In the genomic region with DNA sequence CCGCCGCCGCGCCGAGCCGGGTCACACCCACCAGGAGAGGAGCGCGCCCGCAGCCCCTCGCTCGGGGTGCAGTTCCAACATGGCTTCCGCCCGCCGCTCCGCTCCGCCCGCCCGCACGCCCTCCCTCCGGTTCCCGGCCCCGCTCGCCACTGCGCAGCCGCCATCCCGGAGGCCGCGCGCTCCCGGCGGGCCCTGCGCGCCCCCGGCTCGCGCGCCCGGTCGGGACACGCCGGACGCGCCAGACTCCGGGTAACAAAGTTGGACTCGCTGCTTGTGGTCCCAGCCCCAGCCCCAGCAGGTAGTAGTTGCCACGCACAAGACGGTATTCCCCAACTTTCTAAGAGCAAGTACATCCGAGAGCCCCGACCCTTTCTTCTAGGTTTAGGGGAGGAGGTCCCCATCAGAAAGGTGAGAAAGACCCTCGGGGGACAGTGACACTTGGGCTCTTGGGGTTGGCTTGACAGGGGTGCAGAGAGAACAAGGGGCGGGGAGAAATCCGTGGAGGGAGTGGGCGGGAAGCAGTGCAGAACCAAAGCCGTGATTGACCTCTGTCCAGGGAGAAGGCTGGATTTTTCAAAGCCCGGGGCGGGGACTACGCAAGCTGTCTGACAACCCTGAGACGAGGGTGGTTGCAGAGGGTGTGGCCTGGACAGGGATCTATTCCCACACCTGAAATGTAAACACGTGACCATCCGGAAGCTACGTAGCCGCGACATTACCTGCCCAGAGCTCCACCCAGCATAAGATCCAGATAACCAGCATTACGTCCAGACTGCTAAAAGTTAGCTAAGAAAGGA, we compare ENCODE assay signal across 8 mouse cellular contexts. TPM values are rescaled to one million over a fixed set of nuclear protein-coding genes. Genes with fewer than 3 reads are reported as not detected.
DNase-seq lines count a peak whose midpoint lies in the region; ATAC-seq and TF ChIP-seq lines count a peak whose summit lies in the region.

A gene (minus strand): TSS at position 424 of the 797 bp plus-strand sequence.

- peak within 1 kb of the TSS; percentile 93 for H3K27ac ChIP-seq in ES-Bruce4 (ENCODE audit: insufficient read depth, low read length)
- peak within 1 kb of the TSS; percentile 97 for H3K27ac ChIP-seq in lung, embryonic 16.5 days (ENCODE audit: low read length)

- under 1% methylated on average over 48 of the region's 64 CpGs for WGBS in lung, embryonic 16.5 days

- H3K27me3 ChIP-seq in ES-Bruce4 (ENCODE audit: control insufficient read depth, insufficient read depth, low read length, poor library complexity, severe bottlenecking) = no peaks in the 10 kb centered on the region
- H3K27me3 ChIP-seq in lung, embryonic 16.5 days (ENCODE audit: control insufficient read depth, insufficient read depth, low read depth, low read length) = no peaks in the 10 kb centered on the region

- H3K36me3 ChIP-seq in ES-Bruce4 (ENCODE audit: control insufficient read depth, insufficient read depth, low read length, poor library complexity, severe bottlenecking) = no peaks in the 10 kb centered on the region
- peaks cover 4% of the 10 kb centered on the region for H3K36me3 ChIP-seq in lung, embryonic 16.5 days (ENCODE audit: control insufficient read depth, insufficient read depth, low read length)

- peak; percentile 95 for ATAC-seq in lung, embryonic 16.5 days (ENCODE audit: low read depth)

- H3K4me1 ChIP-seq in ES-Bruce4 (ENCODE audit: control insufficient read depth, insufficient read depth, low read length) = no peaks in the 10 kb centered on the region
- peaks cover 30% of the 10 kb centered on the region for H3K4me1 ChIP-seq in lung, embryonic 16.5 days (replicated peaks; ENCODE audit: control insufficient read depth, insufficient read depth, low read length)

- H3K9ac ChIP-seq in ES-Bruce4 (ENCODE audit: low read depth, poor library complexity, severe bottlenecking) = peak within 1 kb of the TSS; percentile 98
- H3K9ac ChIP-seq in lung, embryonic 16.5 days (ENCODE audit: low read length) = peak within 1 kb of the TSS; percentile 94

- peak; percentile 86 for DNase-seq in cerebellum, adult 11-12 months
- peak; percentile 68 for DNase-seq in forelimb bud, embryonic 11.5 days (ENCODE audit: low read depth, low spot score)
- peak; percentile 92 for DNase-seq in heart, postnatal 4 days
- DNase-seq in layer of hippocampus, adult 9-11 months = peak; percentile 75
- peak; percentile 70 for DNase-seq in ovary, postnatal 10 days (ENCODE audit: low spot score)
- peak; percentile 68 to 82 for DNase-seq in thymus, postnatal 10 days (ENCODE audit: low spot score in 2 of 2)

- H3K9me3 ChIP-seq in ES-Bruce4 (replicated peaks; ENCODE audit: control insufficient read depth, insufficient read depth, low read length, poor library complexity, severe bottlenecking) = no peaks in the 10 kb centered on the region
- 0 out of 2 replicates have a peak, but pooled peaks cover 3% of the 10 kb centered on the region for H3K9me3 ChIP-seq in lung, embryonic 16.5 days (ENCODE audit: control insufficient read depth, low read length)

- H3K4me3 ChIP-seq in ES-Bruce4 (ENCODE audit: low read depth, low read length) = peak within 1 kb of the TSS; percentile 88
- H3K4me3 ChIP-seq in lung, embryonic 16.5 days (ENCODE audit: low read length) = peak within 1 kb of the TSS; percentile 66

- no peak for TF ChIP-seq CTCF in ES-Bruce4 (IDR thresholded peaks at IDR 0.05; ENCODE audit: low read depth, low read length)

- peak; percentile 49; the same call in 1 of the 2 replicates for TF ChIP-seq EP300 in ES-Bruce4 (IDR thresholded peaks at IDR 0.05; ENCODE audit: insufficient read depth, low read depth, low read length)

- H3K4me2 ChIP-seq in lung, embryonic 16.5 days (ENCODE audit: low read depth, low read length) = peak within 1 kb of the TSS; percentile 84

- peak; percentile 52 for TF ChIP-seq POLR2A in ES-Bruce4 (IDR thresholded peaks at IDR 0.05; ENCODE audit: insufficient read depth, low read length)

RNA-seq across cellular contexts. Expression of the gene that starts here (rescaled TPM):
- polyA plus RNA-seq in ES-Bruce4 (2011; ENCODE audit: insufficient read depth, insufficient read length, low read depth, missing spikeins) = 52.4 and 52.5 TPM in 2 replicates
- 10 to 100 TPM; 49.6 to 51.9 TPM for total RNA-seq in heart, postnatal 4 days (2021)
- polyA plus RNA-seq in lung, embryonic 16.5 days (2015; fragmentation: Nextera tagmentation; extraction: Ambion mirVana) = 42.5 and 44.0 TPM in 2 replicates

Comparison
In these comparisons a context has a peak if more than half of its experiments do, and no peak if none do; other contexts are left out.
1. Peak in every context shown above with its lines: DNase-seq, ATAC-seq, H3K4me3 ChIP-seq and H3K27ac ChIP-seq.